Mouse (Mus musculus) left cerebral cortex, adult 11 months (tissue): ENCODE results near the gene Tbcel.

ENCODE experiments used
- DNase-seq: peaks from one replicate; pipeline ENCODE4 v3.0.0; 2022; ENCODE audit warnings: low spot score

Gene Tbcel

GRCm38 (mm10) chr9:42484667-42485066 lies 22.9 kb downstream of the Tbcel start:
- no peak for DNase-seq

- no peak for DNase-seq
These were observed 24.7 kb downstream of the Tbcel start for GRCm38 (mm10) chr9:42482944-42483343.

- DNase-seq: no peak
These were observed 31.4 kb downstream of the Tbcel start for GRCm38 (mm10) chr9:42476166-42476565.

- no peak for DNase-seq
These were observed 33.4 kb downstream of the Tbcel start for GRCm38 (mm10) chr9:42474244-42474643.

- peak; percentile 91 for DNase-seq
These were observed 35.5 kb downstream of the Tbcel start for GRCm38 (mm10) chr9:42471921-42472747.

GRCm38 (mm10) chr9:42471214-42471613 lies 36.4 kb downstream of the Tbcel start:
- no peak for DNase-seq

- DNase-seq: no peak
These were observed 38.3 kb downstream of the Tbcel start for GRCm38 (mm10) chr9:42469323-42469722.

GRCm38 (mm10) chr9:42468360-42468759 lies 39.2 kb downstream of the Tbcel start:
- no peak for DNase-seq

GRCm38 (mm10) chr9:42467116-42467815 lies 40.3 kb downstream of the Tbcel start:
- no peak for DNase-seq

- no peak for DNase-seq
These were observed 41.9 kb downstream of the Tbcel start for GRCm38 (mm10) chr9:42465661-42466091.

GRCm38 (mm10) chr9:42464181-42464580 lies 43.4 kb downstream of the Tbcel start:
- no peak for DNase-seq

- DNase-seq: no peak
These were observed 44.2 kb downstream of the Tbcel start for GRCm38 (mm10) chr9:42463220-42463989.

GRCm38 (mm10) chr9:42462585-42463219 lies 44.9 kb downstream of the Tbcel start:
- no peak for DNase-seq

GRCm38 (mm10) chr9:42461390-42462108 lies 46.1 kb downstream of the Tbcel start:
- no peak for DNase-seq

- DNase-seq: no peak
These were observed 47.3 kb downstream of the Tbcel start for GRCm38 (mm10) chr9:42460353-42460752.

- no peak for DNase-seq
These were observed 47.9 kb downstream of the Tbcel start for GRCm38 (mm10) chr9:42459736-42460135.

- no peak for DNase-seq
These were observed 48.7 kb downstream of the Tbcel start for GRCm38 (mm10) chr9:42458741-42459515.

GRCm38 (mm10) chr9:42457501-42457900 lies 50.1 kb downstream of the Tbcel start:
- no peak for DNase-seq

GRCm38 (mm10) chr9:42454364-42454763 lies 53.2 kb downstream of the Tbcel start:
- no peak for DNase-seq

GRCm38 (mm10) chr9:42449043-42449442 lies 58.6 kb downstream of the Tbcel start:
- DNase-seq: no peak

GRCm38 (mm10) chr9:42442100-42442499 lies 65.5 kb downstream of the Tbcel start:
- DNase-seq: no peak
